Mouse (Mus musculus) stomach, postnatal 0 days (tissue): ENCODE data around the gene Hmox1. TPM values are rescaled to one million over a fixed set of nuclear protein-coding genes. Genes with fewer than 3 reads are reported as not detected.

Source experiments
- ATAC-seq: fragments of 200-750 bp; cut with Nextera tagmentation; 2 replicates; pipeline ENCODE4 v1.8.0; 2017; ENCODE audit not compliant: low FRiP score, low TSS enrichment
- DNase-seq: peaks from one replicate; pipeline ENCODE4 v3.0.0-alpha.2; 2016; ENCODE audit warnings: low spot score
- H3K27ac ChIP-seq: fragments of 300-500 bp; sonication (generic); replicated peaks from 2 replicates; pipeline ENCODE4 v1.5.1; 2014; ENCODE audit warnings: mild to moderate bottlenecking, control low read depth
- H3K27me3 ChIP-seq: fragments of 300-500 bp; sonication (generic); 2 replicates; pipeline ENCODE4 v1.6.1; 2014; ENCODE audit warnings: low read length; ENCODE audit not compliant: control insufficient read depth, insufficient read depth
- H3K36me3 ChIP-seq: fragments of 300-500 bp; sonication (generic); 2 replicates; pipeline ENCODE4 v1.6.1; 2014; ENCODE audit warnings: low read length, mixed read lengths; ENCODE audit not compliant: control insufficient read depth, insufficient read depth
- H3K4me1 ChIP-seq: fragments of 300-500 bp; sonication (generic); replicated peaks from 2 replicates; pipeline ENCODE4 v1.6.1; 2014; ENCODE audit warnings: antibody characterized with exemption; ENCODE audit not compliant: control insufficient read depth, insufficient read depth
- H3K4me2 ChIP-seq: fragments of 300-500 bp; sonication (generic); replicated peaks from 2 replicates; pipeline ENCODE4 v1.6.1; 2014; ENCODE audit warnings: low read depth, mild to moderate bottlenecking, control low read depth, moderate library complexity
- H3K4me3 ChIP-seq: fragments of 300-500 bp; sonication (generic); 2 replicates; pipeline ENCODE4 v1.5.1; 2014; ENCODE audit warnings: low read depth, low read length, control low read depth
- H3K9ac ChIP-seq: fragments of 300-500 bp; sonication (generic); 2 replicates; pipeline ENCODE4 v1.6.1; 2014; ENCODE audit warnings: mild to moderate bottlenecking, low read length, control low read depth, mixed read lengths
- H3K9me3 ChIP-seq: fragments of 300-500 bp; sonication (generic); 2 replicates; pipeline ENCODE4 v1.6.1; 2016; ENCODE audit warnings: low read length; ENCODE audit not compliant: control insufficient read depth
- CTCF ChIP-seq: IDR thresholded peaks from 2 replicates; pipeline ENCODE4 v1.5.1; 2016; ENCODE audit warnings: antibody characterized with exemption, low read depth, mild to moderate bottlenecking, moderate library complexity
- EP300 ChIP-seq: optimal IDR thresholded peaks from 2 replicates; pipeline ENCODE3; 2016; ENCODE audit warnings: antibody characterized with exemption
- WGBS: fragments of 180-500 bp; shearing (Covaris S2); extraction: QIAGEN DNeasy Blood & Tissue Kit; methylation state at CpG from one replicate; pipeline ENCODE4 v1.1.7; 2014; 5-methylcytosine and 5-hydroxymethylcytosine counted together
- polyA plus RNA-seq: library from polyadenylated mRNA; unstranded; fragments of >200 nt; fragmentation: Nextera tagmentation; extraction: Ambion mirVana; gene quantifications from 2 replicates; pipeline ENCODE4 v1.2.1, GENCODE M21; 2015

Hmox1 gene
- polyA plus RNA-seq: 59.0 and 61.4 TPM in 2 replicates

GRCm38 (mm10) chr8:75093399-75094156 is at the start of gene Hmox1:
TSS of gene Hmox1 (plus strand) at chr8:75093621.
- 0 out of 2 replicates have a peak, but pooled peaks cover 4% of the 10 kb centered on the region for H3K4me1 ChIP-seq
- peak within 1 kb of the TSS; percentile 67 for H3K4me2 ChIP-seq
- peak within 1 kb of the TSS; percentile 70 for H3K9ac ChIP-seq
- H3K27me3 ChIP-seq: no peaks in the 10 kb centered on the region
- no peaks in the 10 kb centered on the region for H3K9me3 ChIP-seq
- peak; percentile 94 for DNase-seq
- peak within 1 kb of the TSS; percentile 53 for H3K4me3 ChIP-seq
- ATAC-seq: peak; percentile 93
- H3K36me3 ChIP-seq: peaks cover 3% of the 10 kb centered on the region; the same call in 1 of the 2 replicates
- TF ChIP-seq EP300 (no peak), CTCF (peak; percentile 36; the same call in 1 of the 2 replicates)
- peak within 1 kb of the TSS; percentile 81 for H3K27ac ChIP-seq
- WGBS: under 1% methylated on average over 36 of the region's 36 CpGs

GRCm38 (mm10) chr8:75046303-75046702 is 47.1 kb upstream of the Hmox1 start:
- Histone ChIP-seq H3K27ac (no peak overlapping the region), H3K9me3 (no peaks in the 10 kb centered on the region), H3K9ac (no peak overlapping the region), H3K36me3 (no peaks in the 10 kb centered on the region), H3K4me1 (no peaks in the 10 kb centered on the region), H3K27me3 (no peaks in the 10 kb centered on the region), H3K4me2 (no peak overlapping the region), H3K4me3 (no peak overlapping the region)
- TF ChIP-seq EP300: no peak
- no peak for TF ChIP-seq CTCF
- WGBS: 89% methylated on average over 1 of the region's 1 CpGs
- ATAC-seq (no peak; the same call in 1 of the 2 replicates), DNase-seq (no peak)

- no peaks in the 10 kb centered on the region for H3K9me3 ChIP-seq
- ATAC-seq (no peak), DNase-seq (no peak)
- H3K4me3 ChIP-seq: no peak overlapping the region
- no peak overlapping the region for H3K4me2 ChIP-seq
- WGBS: 87% methylated on average over 3 of the region's 3 CpGs
- H3K9ac ChIP-seq: no peak overlapping the region
- H3K27me3 ChIP-seq: no peaks in the 10 kb centered on the region
- H3K27ac ChIP-seq: no peak overlapping the region
- no peak for TF ChIP-seq CTCF
- no peak for TF ChIP-seq EP300
- no peaks in the 10 kb centered on the region for H3K36me3 ChIP-seq
- H3K4me1 ChIP-seq: no peaks in the 10 kb centered on the region
Observed at GRCm38 (mm10) chr8:75047784-75048183, 45.6 kb upstream of the Hmox1 start.

- Histone ChIP-seq H3K9me3 (no peaks in the 10 kb centered on the region), H3K4me2 (no peak overlapping the region), H3K36me3 (peaks cover 4% of the 10 kb centered on the region; the same call in 1 of the 2 replicates), H3K9ac (no peak overlapping the region), H3K27ac (no peak overlapping the region), H3K4me1 (no peaks in the 10 kb centered on the region), H3K4me3 (no peak overlapping the region), H3K27me3 (no peaks in the 10 kb centered on the region)
- no peak for ATAC-seq
- no peak for TF ChIP-seq EP300
- WGBS: 88% methylated on average over 4 of the region's 4 CpGs
- DNase-seq: no peak
Observed at GRCm38 (mm10) chr8:75053342-75053741, 40.1 kb upstream of the Hmox1 start.

GRCm38 (mm10) chr8:75055673-75056072 is 37.7 kb upstream of the Hmox1 start:
- H3K9ac ChIP-seq: no peak overlapping the region
- WGBS: 93% methylated on average over 2 of the region's 2 CpGs
- no peak overlapping the region for H3K27ac ChIP-seq
- no peak for ATAC-seq
- H3K4me1 ChIP-seq: no peaks in the 10 kb centered on the region
- no peaks in the 10 kb centered on the region for H3K9me3 ChIP-seq
- no peak overlapping the region for H3K4me2 ChIP-seq
- no peak overlapping the region for H3K4me3 ChIP-seq
- no peak for DNase-seq
- peaks cover 9% of the 10 kb centered on the region; the same call in 1 of the 2 replicates for H3K36me3 ChIP-seq
- no peaks in the 10 kb centered on the region for H3K27me3 ChIP-seq
- no peak for TF ChIP-seq EP300
- no peak for TF ChIP-seq CTCF

- TF ChIP-seq EP300: no peak
- no peak for TF ChIP-seq CTCF
- Histone ChIP-seq H3K4me3 (no peak overlapping the region), H3K27me3 (no peaks in the 10 kb centered on the region), H3K4me2 (no peak overlapping the region), H3K4me1 (no peaks in the 10 kb centered on the region), H3K9me3 (no peaks in the 10 kb centered on the region), H3K27ac (no peak overlapping the region), H3K9ac (no peak overlapping the region), H3K36me3 (peaks cover 11% of the 10 kb centered on the region; the same call in 1 of the 2 replicates)
- WGBS: 74% methylated on average over 6 of the region's 6 CpGs
- ATAC-seq (no peak), DNase-seq (no peak)
Observed at GRCm38 (mm10) chr8:75060022-75060421, 33.4 kb upstream of the Hmox1 start.
